Mouse (Mus musculus) forebrain, embryonic 16.5 days (tissue): Measurements from ENCODE around the gene Cacna2d4. TPM values are rescaled to one million over a fixed set of nuclear protein-coding genes. Genes with fewer than 3 reads are reported as not detected.

Experiments used
- ATAC-seq: fragments of 200-750 bp; cut with Nextera tagmentation; 2 replicates; pipeline ENCODE4 v1.8.0; 2017; ENCODE audit warnings: mild to moderate bottlenecking, moderate library complexity
- H3K27ac ChIP-seq: fragments of 300-500 bp; sonication (generic); 2 replicates; pipeline ENCODE4 v1.5.1; 2014; ENCODE audit warnings: low read length, control low read depth
- H3K27me3 ChIP-seq: fragments of 300-500 bp; sonication (generic); replicated peaks from 2 replicates; pipeline ENCODE4 v1.6.1; 2014; ENCODE audit warnings: low read length; ENCODE audit not compliant: control insufficient read depth, insufficient read depth
- H3K36me3 ChIP-seq: fragments of 300-500 bp; sonication (generic); 2 replicates; pipeline ENCODE4 v1.6.1; 2014; ENCODE audit not compliant: control insufficient read depth, insufficient read depth
- H3K4me1 ChIP-seq: fragments of 300-500 bp; sonication (generic); replicated peaks from 2 replicates; pipeline ENCODE4 v1.6.1; 2014; ENCODE audit warnings: low read length; ENCODE audit not compliant: control insufficient read depth, insufficient read depth
- H3K4me2 ChIP-seq: fragments of 300-500 bp; sonication (generic); 2 replicates; pipeline ENCODE4 v1.6.1; 2014; ENCODE audit warnings: mild to moderate bottlenecking, low read length, control low read depth
- H3K4me3 ChIP-seq: fragments of 300-500 bp; sonication (generic); replicated peaks from 2 replicates; pipeline ENCODE4 v1.5.1; 2014; ENCODE audit warnings: mild to moderate bottlenecking, low read length, control low read depth
- H3K9ac ChIP-seq: fragments of 300-500 bp; sonication (generic); replicated peaks from 2 replicates; pipeline ENCODE4 v1.6.1; 2014; ENCODE audit warnings: low read depth, low read length, control low read depth
- H3K9me3 ChIP-seq: fragments of 300-500 bp; sonication (generic); 2 replicates; pipeline ENCODE4 v1.6.1; 2016; ENCODE audit warnings: low read length; ENCODE audit not compliant: control insufficient read depth
- WGBS: fragments of 180-500 bp; shearing (Covaris S2); extraction: QIAGEN DNeasy Blood & Tissue Kit; methylation state at CpG from one replicate; pipeline ENCODE4 v1.1.7; 2014; 5-methylcytosine and 5-hydroxymethylcytosine counted together
- polyA plus RNA-seq: library from polyadenylated mRNA; unstranded; fragments of >200 nt; fragmentation: Nextera tagmentation; extraction: Ambion mirVana; gene quantifications from 2 replicates; pipeline ENCODE4 v1.2.1, GENCODE M21; 2015

The Cacna2d4 gene
- 0.06 and 0.75 TPM in 2 replicates for polyA plus RNA-seq

DNA sequence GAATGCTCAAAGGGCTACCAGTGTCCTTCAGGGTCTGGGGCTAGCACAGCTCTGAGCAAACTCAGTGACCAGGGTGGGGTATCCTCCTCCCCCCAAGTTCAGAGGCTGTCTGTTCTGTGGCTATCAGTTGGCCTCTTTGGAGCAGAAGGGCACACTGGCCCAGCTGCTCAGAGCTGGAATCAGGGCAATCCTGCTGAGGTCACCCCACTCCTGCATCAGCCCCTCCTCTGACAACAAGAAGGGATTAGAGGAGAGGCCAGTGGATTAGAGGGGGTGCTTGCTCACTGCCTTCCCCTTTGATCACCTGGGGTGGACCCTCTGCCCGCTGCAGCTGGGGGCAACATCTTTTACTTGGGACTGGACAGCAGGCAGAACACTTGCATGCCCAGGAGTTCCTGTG lies at the start of gene Cacna2d4:
TSS of gene Cacna2d4 (plus strand) at position 286 of the 400 bp plus-strand sequence.
- Histone ChIP-seq H3K4me2 (no peak within 1 kb of the TSS), H3K4me1 (peaks cover 15% of the 10 kb centered on the region), H3K36me3 (no peaks in the 10 kb centered on the region), H3K4me3 (no peak within 1 kb of the TSS), H3K27ac (no peak within 1 kb of the TSS), H3K9me3 (no peaks in the 10 kb centered on the region), H3K9ac (no peak within 1 kb of the TSS), H3K27me3 (no peaks in the 10 kb centered on the region)
- no peak for ATAC-seq
- 57% methylated on average over 1 of the region's 1 CpGs for WGBS

GRCm38 (mm10) chr6:119186658-119187057 lies 49.7 kb upstream of the Cacna2d4 start:
- H3K27ac ChIP-seq = no peak overlapping the region
- H3K36me3 ChIP-seq = peaks cover 10% of the 10 kb centered on the region; the same call in 1 of the 2 replicates
- 63% methylated on average over 8 of the region's 8 CpGs for WGBS
- ATAC-seq = no peak
- no peak overlapping the region for H3K9ac ChIP-seq
- H3K4me1 ChIP-seq = no peaks in the 10 kb centered on the region
- no peak overlapping the region for H3K4me3 ChIP-seq
- H3K27me3 ChIP-seq = no peaks in the 10 kb centered on the region
- no peaks in the 10 kb centered on the region for H3K9me3 ChIP-seq
- no peak overlapping the region for H3K4me2 ChIP-seq

DNA sequence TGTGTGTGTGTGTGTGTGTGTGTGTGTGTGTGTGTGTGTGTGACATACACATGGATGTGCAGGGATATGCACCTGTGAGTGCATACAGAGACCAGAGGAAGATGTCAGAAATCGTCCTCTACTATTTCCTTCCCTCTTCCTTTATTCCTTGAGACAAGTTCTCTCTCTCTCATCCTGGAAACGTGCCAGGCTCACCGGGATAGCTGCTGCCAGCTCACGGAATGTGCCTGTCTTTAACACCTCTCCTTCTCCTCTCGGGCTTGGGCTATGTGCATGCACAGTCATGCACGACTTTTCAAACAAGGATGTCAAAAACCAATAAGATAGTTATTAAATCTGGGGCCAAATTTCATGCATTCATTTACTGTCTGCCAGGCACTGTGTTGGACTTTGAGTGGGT lies 48.7 kb upstream of the Cacna2d4 start:
- Histone ChIP-seq H3K4me1 (no peaks in the 10 kb centered on the region), H3K27me3 (no peaks in the 10 kb centered on the region), H3K27ac (no peak overlapping the region), H3K4me3 (no peak overlapping the region), H3K4me2 (no peak overlapping the region), H3K36me3 (peaks cover 15% of the 10 kb centered on the region), H3K9ac (no peak overlapping the region), H3K9me3 (no peaks in the 10 kb centered on the region)
- 51% methylated on average over 6 of the region's 6 CpGs for WGBS
- no peak for ATAC-seq

- WGBS = 89% methylated on average over 4 of the region's 4 CpGs
- H3K36me3 ChIP-seq = peaks cover 21% of the 10 kb centered on the region
- no peak overlapping the region for H3K9ac ChIP-seq
- no peak overlapping the region for H3K4me3 ChIP-seq
- ATAC-seq = no peak
- no peaks in the 10 kb centered on the region for H3K27me3 ChIP-seq
- H3K9me3 ChIP-seq = no peaks in the 10 kb centered on the region
- peaks cover 3% of the 10 kb centered on the region; the same call in 1 of the 2 replicates for H3K4me1 ChIP-seq
- no peak overlapping the region for H3K4me2 ChIP-seq
- H3K27ac ChIP-seq = no peak overlapping the region
Measured at GRCm38 (mm10) chr6:119191478-119191877, 44.8 kb upstream of the Cacna2d4 start.

DNA sequence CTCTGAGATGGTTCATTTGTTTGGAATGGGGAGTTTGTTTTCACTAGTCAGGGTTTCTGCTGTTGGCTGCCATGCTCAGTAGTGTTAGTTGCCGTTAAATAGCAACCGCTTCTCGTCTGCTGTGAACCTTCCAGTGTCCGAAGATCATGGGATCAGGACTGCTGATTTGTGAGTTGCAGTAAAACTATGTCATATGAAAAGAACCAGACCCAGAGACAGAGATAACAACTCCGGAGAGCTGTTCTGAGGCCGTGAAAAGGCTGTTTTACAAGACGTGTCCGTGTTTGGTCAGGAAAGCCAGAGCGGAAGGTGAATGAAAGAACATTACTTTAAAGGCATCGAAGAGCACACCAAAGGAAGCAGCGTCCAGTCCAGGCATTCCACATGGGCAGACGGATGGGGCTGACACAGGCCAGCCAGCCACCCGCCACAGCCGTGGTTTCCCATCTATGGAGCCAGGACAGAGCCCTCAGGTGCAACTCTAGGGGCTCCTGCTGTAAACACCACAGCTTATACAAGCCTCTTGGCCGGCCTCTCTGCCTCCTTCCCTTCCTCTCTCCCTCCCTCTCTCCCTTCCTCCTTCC lies 42.7 kb upstream of the Cacna2d4 start:
- Histone ChIP-seq H3K4me3 (no peak overlapping the region), H3K27ac (no peak overlapping the region), H3K9me3 (no peaks in the 10 kb centered on the region), H3K9ac (no peak overlapping the region), H3K36me3 (peaks cover 21% of the 10 kb centered on the region), H3K4me2 (no peak overlapping the region), H3K27me3 (no peaks in the 10 kb centered on the region), H3K4me1 (peaks cover 25% of the 10 kb centered on the region)
- no peak for ATAC-seq
- WGBS = 92% methylated on average over 15 of the region's 15 CpGs

DNA sequence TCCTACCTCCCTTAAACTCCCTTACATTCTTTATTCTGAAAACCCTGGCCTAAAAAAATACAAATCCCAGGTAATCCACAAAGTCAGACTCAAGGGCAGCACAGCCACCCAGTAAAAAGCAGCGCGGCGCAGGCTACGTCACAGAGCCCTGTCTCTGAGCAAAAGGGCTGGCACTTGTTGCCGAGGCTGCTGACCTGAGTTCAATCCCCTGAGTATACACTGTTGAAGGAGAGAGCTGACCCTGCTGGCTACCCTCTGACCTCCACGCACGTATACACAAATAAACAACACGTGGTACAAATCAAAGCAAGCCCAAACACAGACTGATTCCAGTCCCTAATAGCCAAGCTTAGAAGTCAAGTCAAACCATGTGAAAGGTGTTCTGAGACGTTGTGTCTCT lies 42.2 kb upstream of the Cacna2d4 start:
- Histone ChIP-seq H3K4me2 (no peak overlapping the region), H3K4me3 (no peak overlapping the region), H3K9ac (no peak overlapping the region), H3K36me3 (peaks cover 21% of the 10 kb centered on the region), H3K27me3 (no peaks in the 10 kb centered on the region), H3K9me3 (no peaks in the 10 kb centered on the region), H3K27ac (no peak overlapping the region), H3K4me1 (peaks cover 30% of the 10 kb centered on the region)
- ATAC-seq = no peak
- WGBS = 91% methylated on average over 9 of the region's 9 CpGs

- H3K27me3 ChIP-seq = no peaks in the 10 kb centered on the region
- no peak overlapping the region for H3K27ac ChIP-seq
- peaks cover 18% of the 10 kb centered on the region for H3K36me3 ChIP-seq
- ATAC-seq = no peak
- H3K4me2 ChIP-seq = no peak overlapping the region
- 90% methylated on average over 7 of the region's 7 CpGs for WGBS
- no peaks in the 10 kb centered on the region for H3K9me3 ChIP-seq
- H3K4me3 ChIP-seq = no peak overlapping the region
- no peak overlapping the region for H3K9ac ChIP-seq
- H3K4me1 ChIP-seq = peaks cover 34% of the 10 kb centered on the region
Measured at GRCm38 (mm10) chr6:119194601-119195000, 41.7 kb upstream of the Cacna2d4 start.

- no peak within 1 kb of the TSS for H3K9ac ChIP-seq
- H3K27me3 ChIP-seq = no peaks in the 10 kb centered on the region
- H3K4me3 ChIP-seq = no peak within 1 kb of the TSS
- H3K36me3 ChIP-seq = peaks cover 14% of the 10 kb centered on the region
- H3K4me2 ChIP-seq = no peak within 1 kb of the TSS
- no peak for ATAC-seq
- H3K4me1 ChIP-seq = peaks cover 37% of the 10 kb centered on the region
- no peaks in the 10 kb centered on the region for H3K9me3 ChIP-seq
- WGBS = 70% methylated on average over 17 of the region's 17 CpGs
- no peak within 1 kb of the TSS for H3K27ac ChIP-seq
Measured at GRCm38 (mm10) chr6:119196382-119197305, 39.7 kb upstream of the Cacna2d4 start, which contains the start of gene Cacna1c. Cacna1c (minus strand) TSS chr6:119196418.

DNA sequence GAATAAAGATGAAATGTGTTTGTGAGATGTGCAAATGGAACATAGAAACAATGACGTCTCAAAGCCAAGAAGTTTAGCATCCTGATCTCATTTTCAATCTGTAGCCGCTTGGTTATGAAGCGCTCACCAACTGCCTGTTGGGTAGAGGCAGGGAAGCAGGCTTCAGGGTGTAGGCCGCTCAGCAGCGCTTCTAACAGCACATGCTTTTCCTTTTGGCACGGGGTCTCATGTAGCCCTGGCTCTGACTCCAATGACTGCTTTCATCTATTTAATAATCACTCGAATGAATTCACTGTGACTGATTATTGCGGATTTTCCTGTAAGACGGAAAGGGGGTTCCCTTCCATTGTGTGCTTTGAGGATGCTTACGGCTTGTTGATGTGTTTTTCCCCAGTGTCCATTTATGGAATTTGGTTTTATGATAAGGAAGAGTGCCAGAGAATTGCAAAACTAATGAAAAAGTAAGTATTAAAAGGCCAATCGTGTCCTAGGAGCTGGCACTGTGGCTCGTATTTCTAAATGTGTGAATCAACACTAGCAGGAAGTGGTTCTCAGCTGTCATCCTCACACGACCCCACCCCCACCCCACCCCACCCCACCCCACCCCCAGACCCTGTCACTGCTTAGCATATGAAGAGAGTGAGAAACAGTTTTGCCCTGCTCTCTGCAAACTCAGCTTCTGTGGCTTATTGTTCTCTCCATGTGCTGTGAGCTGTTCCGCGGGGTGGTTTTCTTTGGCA lies 37.6 kb upstream of the Cacna2d4 start:
- Histone ChIP-seq H3K4me2 (no peak overlapping the region), H3K9ac (no peak overlapping the region)
- ATAC-seq = peak; percentile 94

More for the DNA sequence above, 37.6 kb upstream of the Cacna2d4 start:
- Histone ChIP-seq H3K4me3 (no peak overlapping the region), H3K27me3 (no peaks in the 10 kb centered on the region), H3K36me3 (peaks cover 8% of the 10 kb centered on the region; the same call in 1 of the 2 replicates), H3K27ac (peak overlapping the region; percentile 45), H3K9me3 (no peaks in the 10 kb centered on the region), H3K4me1 (peaks cover 37% of the 10 kb centered on the region)
- WGBS = 10% methylated on average over 15 of the region's 15 CpGs
